Mouse (Mus musculus): ENCODE data around the gene Unc45a.

Unc45a gene

GRCm38 (mm10) chr7:80284391-80284790 lies 56.4 kb downstream of the Unc45a start:
- DNase-seq (ENCODE audit: extremely low read depth, low read depth, low spot score), result no peak

- no peak for DNase-seq (ENCODE audit: extremely low read depth, low read depth, low spot score)
Observed at GRCm38 (mm10) chr7:80283226-80283918, 57.4 kb downstream of the Unc45a start.

GRCm38 (mm10) chr7:80281646-80282045 lies 59.2 kb downstream of the Unc45a start:
- DNase-seq (ENCODE audit: extremely low read depth, low read depth, low spot score), result no peak

- no peak for DNase-seq (ENCODE audit: extremely low read depth, low read depth, low spot score)
Observed at GRCm38 (mm10) chr7:80280998-80281397, 59.8 kb downstream of the Unc45a start.

- DNase-seq (ENCODE audit: extremely low read depth, low read depth, low spot score), result no peak
Observed at GRCm38 (mm10) chr7:80280032-80280431, 60.8 kb downstream of the Unc45a start.

- no peak for DNase-seq (ENCODE audit: extremely low read depth, low read depth, low spot score)
Observed at GRCm38 (mm10) chr7:80276374-80276773, 64.4 kb downstream of the Unc45a start.

Measured in fat pad, adult 2 months (tissue).